Mouse (Mus musculus) cerebellum, adult 8-10 months (tissue): ENCODE data around the gene Ctbp2.

ENCODE experiments used
- DNase-seq: peaks from one replicate; pipeline ENCODE4 v3.0.0; 2022

Gene Ctbp2

GRCm38 (mm10) chr7:133123999-133124700, at the start of gene Ctbp2:
Gene Ctbp2, minus strand, starts transcription at chr7:133124354.
- peak; percentile 76 for DNase-seq

GRCm38 (mm10) chr7:133171403-133172032, 47.4 kb upstream of the Ctbp2 start:
- DNase-seq = no peak

DNA sequence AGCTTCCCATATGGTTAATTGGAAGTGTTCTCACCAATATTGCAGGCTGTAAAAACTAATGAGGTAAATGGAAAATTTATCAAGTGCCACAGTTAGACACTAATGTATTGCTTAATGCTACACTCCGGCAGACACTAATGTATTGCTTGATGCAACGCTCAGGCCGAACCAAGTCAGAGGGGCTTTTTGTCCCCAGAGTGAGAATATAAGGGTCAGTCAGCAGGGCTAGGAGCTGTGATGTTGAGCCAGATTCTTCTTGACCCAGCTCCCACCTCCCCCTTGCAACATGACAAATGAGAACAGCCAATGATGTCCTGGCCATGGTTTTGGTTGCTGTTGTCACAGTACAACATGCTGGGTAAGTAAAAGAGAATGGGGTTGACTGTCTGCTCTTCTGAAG, 44.8 kb upstream of the Ctbp2 start:
- DNase-seq = no peak

- DNase-seq = no peak
Observed at GRCm38 (mm10) chr7:133167903-133168302, 43.7 kb upstream of the Ctbp2 start.

DNA sequence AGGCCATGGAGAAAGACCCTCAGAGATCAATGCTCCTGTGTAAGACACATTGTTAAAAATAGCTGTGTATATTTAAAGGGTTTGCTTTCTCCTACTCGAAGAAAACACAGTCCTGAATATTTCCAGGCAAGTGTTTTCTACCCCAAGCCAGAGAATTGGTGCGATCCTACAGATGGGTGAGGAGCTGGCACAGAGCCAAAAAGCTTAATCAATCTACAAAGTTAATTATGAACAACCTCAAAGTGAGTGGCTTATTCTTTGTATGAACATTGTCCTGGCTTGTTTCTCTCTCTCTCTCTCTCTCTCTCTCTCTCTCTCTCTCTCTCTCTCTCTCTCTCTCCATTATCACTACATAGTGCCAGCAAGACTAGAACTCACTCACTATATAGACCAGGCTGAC, 40.6 kb upstream of the Ctbp2 start:
- no peak for DNase-seq

GRCm38 (mm10) chr7:133163011-133163410, 38.9 kb upstream of the Ctbp2 start:
- DNase-seq = no peak

DNA sequence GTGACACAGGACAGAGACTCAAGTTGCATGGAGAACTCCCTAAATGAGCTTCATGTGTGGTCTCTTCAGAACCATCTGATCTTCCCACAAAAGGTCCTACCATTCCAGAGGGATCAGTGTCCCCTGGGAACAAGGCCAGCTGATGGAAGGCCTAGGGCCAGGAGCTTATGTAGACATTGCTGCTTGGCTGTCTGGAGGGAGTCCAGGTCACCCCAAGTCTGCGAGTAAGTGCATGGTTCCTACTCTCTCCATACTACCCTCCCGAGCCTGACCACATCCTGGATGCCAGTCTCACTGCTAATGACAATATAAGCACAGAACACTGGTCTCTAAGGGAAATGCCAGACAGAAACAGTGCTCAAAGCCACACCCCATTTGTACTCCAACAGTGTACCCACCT, 38.0 kb upstream of the Ctbp2 start:
- DNase-seq = no peak

DNA sequence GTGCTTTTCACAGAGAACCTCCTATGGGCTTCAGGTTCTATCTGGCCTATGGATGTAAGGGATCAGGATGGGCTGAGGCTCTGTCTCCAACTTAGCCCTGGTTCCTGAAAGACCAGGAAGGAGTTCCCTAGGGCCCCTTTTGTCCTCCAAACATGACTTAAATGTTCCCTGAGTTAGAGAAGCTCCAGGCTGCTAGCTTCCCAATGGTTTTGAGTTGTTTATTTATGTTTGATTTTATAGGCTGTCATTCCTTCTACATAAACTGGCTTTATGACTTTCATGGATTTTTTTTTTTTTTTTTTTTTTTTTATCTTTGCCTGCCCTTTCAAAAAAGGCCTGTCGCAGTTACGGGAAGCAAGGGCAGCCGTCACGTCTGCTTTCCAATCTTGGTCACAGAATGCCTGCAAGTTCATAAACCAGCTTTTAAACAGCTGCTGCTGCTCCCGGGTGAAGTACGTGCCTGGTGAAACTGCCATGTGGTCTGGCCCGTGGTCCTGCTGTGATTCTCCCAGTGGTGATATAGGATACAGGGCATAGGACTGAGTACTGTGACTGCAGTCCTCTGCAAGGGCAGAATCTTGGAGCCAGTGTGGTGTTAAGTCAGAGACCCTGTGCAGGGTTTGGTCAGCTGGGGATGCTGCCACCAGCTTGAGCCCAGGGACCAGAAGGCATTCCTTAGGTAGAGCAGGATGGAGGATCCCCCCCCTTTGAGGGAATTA, 37.4 kb upstream of the Ctbp2 start:
- no peak for DNase-seq

- DNase-seq = no peak
Observed at GRCm38 (mm10) chr7:133159519-133159918, 35.4 kb upstream of the Ctbp2 start.

DNA sequence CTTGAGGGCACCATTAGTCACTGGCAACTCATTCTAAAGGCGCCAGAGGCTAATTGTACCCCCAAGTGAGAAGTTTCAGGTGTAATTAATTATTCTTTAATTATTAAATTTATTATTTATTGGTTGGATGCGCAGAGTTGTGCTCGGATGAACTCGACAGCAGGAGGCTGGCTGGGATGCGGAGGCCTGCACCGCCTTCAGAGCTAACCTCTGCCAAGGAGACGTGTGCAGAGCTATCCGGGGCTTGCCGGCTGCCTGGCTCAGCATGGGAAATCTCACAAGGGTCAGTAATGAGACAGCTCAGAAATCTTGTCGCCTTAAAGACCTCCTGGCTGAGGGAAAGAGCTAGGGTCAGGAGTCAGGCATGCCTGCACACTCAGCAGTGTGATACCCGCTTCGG, 31.5 kb upstream of the Ctbp2 start:
- DNase-seq = no peak

- DNase-seq = peak; percentile 25
Observed at GRCm38 (mm10) chr7:133154846-133155245, 30.7 kb upstream of the Ctbp2 start.

- DNase-seq = no peak
Observed at GRCm38 (mm10) chr7:133139689-133140336, 15.7 kb upstream of the Ctbp2 start.

DNA sequence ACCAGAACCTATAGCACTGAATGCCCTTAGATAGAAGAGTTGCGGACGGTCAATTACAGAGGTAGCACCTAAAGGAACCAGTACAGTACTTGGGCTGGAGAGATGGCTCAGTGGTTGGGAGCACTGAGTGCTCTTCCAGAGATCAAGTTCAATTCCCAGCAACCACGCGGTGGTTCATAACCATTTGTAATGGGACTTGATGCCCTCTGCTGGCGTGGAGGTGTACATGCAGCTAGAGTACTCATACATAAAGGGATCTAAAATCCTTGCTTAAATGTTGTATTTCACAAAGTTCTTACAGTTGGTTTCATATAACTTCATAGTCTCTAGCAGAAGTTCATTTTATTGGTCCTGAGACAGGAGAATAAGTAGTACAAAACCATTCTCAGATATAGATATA, 9.4 kb upstream of the Ctbp2 start:
- DNase-seq = no peak

GRCm38 (mm10) chr7:133132702-133133101, 8.5 kb upstream of the Ctbp2 start:
- no peak for DNase-seq

DNA sequence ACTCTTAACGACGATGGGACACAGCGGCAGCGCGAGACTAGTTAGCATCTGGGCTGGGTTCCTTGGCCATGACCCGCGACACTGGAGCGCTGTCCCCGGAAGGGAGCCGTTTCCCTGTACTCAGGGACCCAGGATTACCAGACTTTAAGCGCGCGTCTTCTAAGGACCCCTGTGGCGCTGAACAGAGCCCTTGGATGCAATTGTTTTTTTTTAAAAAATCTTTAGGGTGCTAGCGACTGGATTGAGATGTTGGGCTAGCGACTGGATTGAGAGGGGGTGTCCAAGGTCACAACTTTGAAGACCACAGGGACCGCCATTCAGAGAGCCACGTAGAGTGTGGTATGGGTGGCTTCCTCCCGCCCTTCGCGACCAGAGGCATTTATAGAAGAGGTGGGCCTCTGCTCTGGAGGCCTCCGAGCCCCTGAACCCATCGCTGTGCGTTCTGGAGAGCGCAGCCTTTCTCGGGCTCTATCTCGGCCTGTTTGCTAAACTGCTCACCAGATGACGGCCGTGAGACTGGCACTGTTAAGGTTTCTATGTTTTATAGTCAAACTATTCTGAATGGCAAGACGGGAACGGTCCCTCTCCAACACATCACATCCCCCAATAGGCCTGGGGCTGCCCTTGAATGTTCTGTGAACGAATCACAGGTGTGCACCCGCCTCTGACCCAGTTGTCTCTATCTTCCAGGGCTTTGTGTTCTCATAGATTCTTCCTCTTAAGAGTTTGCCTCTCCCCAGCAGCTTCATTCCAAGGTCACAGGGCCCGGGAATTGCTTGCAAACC, 739 bp upstream of the Ctbp2 start:
- DNase-seq = no peak

GRCm38 (mm10) chr7:133123244-133123998, 733 bp downstream of the Ctbp2 start, which contains the start of gene Fgfr2:
Gene Fgfr2, minus strand, starts transcription at chr7:133123350.
- peak; percentile 63 for DNase-seq

DNA sequence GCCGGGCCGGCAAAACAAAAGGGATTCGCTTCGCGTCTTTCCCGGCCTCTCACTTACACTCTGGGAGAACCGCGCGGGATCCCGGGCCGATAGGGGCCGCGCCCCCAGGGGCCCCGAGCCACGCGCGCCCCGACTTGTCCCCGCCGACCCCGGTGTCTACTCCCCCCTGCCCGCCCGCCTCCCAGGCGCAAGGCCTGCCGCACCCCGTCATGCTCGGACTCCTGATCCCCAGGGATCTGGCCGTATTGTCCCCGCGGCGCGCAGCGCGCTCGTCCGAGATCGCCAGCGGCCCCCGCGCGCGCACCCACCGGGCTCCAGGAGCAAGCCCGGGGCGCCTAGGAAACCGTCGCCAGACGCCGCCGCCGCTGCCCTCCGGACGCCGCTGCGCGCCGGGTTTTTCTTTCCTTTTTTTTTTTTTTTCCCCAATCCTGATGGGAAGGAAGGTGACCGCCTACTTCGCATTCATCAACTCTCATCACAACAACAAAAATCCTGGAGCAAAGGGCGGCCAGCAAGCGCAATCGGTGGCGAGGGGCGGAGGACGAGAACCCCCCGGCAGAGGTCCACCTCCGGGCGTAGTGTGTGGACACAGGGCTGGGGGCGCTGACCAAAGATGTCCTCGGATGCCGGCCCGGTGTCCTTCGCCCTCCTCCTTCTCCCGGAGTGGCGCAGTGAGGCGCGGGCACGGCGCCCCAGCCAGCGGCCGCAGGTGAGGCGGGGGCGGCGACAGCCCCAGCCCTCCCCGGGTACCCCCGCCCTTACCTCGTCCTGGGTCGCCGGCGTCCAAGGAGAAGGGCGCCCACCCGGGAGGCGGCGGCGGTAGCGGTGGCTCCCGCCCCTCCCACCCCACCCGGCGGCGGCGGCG, 1.5 kb downstream of the Ctbp2 start:
- peak; percentile 62 for DNase-seq

GRCm38 (mm10) chr7:133121661-133122378, 2.3 kb downstream of the Ctbp2 start:
- DNase-seq = no peak

DNA sequence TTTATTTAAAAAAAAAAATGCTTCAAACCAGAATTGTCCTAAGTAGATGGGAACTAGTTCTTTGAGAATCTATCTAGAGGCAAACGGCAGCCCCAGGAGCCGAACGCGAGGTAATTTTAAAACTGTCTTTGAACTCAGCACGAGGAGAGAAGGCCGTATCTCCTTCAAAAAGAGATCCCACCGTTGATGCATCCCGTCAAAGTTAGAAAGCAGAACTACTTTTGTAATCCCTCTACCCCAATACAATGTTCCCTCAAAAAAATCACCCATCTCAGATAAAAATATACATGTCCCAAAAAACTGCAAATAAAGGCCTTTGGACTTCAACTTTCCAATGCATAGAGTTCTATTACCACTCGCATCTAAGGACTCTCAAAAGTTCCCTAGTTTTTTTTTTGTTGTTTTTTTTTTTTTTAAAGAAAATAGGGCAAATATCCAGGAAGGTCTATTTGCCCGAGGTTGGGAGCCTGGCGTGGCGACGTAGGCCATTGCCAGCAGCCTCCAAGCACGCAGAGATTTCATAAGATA, 3.0 kb downstream of the Ctbp2 start:
- no peak for DNase-seq

DNA sequence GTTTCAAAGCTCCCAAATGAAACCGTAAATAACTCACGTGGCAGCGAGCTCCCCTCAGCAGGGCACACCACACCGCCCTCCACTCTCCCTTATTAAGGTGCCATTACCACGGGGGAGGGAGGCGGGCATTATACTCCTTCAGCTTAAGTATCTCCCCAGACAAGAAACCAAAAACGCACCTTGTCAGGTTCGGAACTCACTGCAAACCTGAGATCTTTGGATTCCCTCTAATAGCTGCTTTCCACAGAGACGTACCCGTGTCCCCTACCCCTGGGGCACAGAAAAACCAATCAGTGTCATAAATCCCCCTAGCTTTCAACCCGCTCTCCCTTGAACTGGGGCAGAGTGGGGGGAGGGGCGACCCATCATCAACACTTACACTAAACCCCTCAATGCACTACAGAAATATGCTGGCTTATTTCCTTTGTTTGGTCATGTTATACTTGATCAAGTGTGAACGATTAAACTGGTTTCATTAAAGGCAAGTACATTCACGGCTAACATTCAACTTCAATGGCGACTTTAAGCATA, 3.9 kb downstream of the Ctbp2 start:
- no peak for DNase-seq
